Mouse (Mus musculus): Measurements from ENCODE around the gene Rap1a.
A peak's percentile ranks its signal among the peaks of the same experiment; 100 is the strongest.

Gene Rap1a

DNA sequence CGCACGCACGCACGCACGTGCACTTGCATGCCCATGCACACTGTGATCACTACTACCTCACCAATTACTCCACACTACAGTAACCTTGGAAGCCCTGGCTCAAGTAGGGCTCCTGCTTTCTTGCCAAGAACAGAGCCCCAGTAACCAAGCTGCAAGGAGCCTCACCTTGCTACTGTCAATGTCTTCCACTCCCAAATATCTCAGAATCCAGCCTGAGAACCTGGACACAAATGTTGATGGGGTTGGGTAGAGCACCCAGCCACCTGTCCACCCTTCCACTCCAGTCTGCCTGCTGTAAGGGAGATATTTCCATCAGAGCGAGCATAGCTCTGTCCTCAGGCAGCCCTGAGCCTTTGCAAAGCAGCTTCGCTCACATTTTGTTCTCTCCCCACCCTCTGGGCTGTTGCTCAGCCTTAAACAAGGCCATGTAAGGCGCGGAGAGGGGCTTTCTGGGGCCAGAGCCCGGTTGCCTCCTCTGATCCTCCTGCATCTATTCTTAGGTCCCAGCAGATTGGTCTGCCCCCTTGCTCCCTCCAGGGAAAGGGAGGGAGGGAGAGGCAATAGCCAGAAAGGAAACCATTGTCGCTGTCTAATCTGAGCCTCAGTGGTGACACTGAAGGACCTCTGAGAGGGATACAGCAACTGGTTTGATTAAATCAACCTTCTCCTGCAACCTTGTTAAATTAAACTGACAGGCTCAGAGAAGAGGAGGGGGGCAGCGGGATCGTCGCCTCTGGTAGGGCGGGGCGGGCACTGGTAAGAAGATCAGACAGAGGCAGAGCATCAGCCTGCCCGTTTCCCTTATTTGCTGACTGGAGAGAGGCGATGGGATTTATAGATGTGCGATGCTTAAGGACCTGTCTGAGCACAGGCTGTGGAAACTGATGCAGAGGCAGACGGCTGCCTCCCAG, 105.4 kb downstream of the Rap1a start:
- no peak for DNase-seq (ENCODE audit: low read depth, low spot score)

DNA sequence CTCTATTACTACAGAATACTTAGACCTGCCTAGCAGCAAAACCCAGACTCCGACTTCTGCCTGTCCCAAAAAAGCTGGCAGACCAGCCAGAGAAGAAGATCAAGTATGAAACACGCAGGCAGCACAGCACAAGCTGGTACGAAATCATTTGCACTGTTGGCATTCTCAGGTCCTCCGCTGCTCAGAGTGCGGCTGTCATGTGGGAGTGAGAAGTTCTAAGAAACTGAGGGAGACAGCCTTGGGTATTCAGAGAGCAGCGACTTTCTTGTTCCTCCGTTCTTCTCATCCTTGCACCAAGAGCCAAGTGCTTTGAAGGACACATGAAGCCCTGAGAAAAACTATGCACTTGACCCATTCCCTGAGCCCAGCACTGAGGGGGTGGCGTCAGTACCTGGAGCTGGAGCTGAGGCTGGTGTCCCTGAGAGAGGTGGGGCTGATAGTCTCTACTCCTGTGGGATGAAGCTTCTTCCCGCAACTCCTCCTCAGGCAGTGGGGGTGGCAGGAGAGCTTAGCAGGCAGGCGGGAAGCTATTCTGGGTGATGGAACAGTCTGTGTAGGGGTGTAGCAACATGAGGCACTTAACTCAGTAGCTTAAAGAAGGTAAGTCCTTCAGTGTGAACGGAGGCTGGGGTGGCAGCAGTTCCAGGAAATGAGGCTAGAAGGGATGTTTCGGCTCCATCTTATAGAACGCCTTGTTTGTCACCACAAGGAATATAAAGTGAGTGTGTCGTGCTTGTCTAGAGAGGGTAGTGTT, 107.6 kb downstream of the Rap1a start:
- no peak for DNase-seq (ENCODE audit: low read depth, low spot score)

DNA sequence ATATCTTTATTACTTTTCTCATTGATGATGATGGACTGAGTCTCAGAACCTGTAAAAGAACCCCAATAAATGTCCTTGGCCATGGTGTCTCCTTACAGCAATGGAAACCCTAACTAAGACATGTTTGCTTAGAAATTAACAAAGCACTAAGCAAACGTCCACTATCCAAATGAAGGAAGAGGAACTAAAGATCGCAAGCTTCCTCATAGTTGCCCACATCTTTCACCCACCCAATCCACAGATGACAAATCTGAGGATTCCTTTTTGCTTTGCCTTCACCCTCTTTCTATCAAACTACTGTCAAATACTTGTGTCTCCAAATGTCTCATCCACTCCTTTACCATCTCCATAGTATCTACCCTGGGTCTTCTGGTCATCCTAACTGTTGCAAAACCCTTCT, 112.6 kb downstream of the Rap1a start:
- DNase-seq (ENCODE audit: low read depth, low spot score) = no peak

DNA sequence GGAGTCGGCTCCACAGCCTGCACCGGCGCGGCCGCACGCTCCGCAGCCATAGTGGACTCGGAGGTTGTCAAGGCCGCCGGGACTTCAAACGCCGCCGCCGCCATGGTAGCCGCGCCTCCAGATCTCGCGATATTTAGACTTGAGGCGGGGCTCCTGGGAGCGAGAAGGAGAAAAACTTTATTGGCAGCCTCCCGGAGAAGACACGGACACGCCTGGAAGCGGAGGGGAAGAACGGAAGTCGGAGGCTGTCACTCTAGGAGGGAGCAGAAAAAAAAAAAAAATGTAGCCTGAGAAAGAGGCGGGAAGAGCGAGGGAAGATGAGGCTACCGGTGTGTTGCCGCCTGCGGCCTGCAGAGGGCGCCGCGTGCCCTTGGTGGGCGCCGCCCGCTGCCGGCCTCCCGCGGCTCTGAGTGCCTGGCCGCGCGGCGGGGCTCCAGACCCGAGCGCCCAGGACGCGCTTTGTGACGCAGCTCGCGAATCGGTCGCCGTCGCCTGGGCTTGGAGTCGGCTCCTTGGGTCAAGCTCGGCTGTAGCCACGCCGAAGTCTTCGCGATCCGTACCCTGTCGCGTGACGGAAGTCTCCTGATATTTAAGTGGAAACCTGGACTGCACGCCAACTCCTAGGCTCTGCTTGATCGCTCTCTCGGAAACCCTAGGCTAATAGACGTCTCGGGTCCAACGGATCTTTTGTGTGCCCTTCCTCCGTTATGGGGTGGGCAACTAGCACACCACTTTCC, 113.6 kb downstream of the Rap1a start, which contains the start of gene Ddx20:
Ddx20 (minus strand) TSS at position 251 of the 737 bp plus-strand sequence.
- peak; percentile 99 for DNase-seq (ENCODE audit: low read depth, low spot score)

DNA sequence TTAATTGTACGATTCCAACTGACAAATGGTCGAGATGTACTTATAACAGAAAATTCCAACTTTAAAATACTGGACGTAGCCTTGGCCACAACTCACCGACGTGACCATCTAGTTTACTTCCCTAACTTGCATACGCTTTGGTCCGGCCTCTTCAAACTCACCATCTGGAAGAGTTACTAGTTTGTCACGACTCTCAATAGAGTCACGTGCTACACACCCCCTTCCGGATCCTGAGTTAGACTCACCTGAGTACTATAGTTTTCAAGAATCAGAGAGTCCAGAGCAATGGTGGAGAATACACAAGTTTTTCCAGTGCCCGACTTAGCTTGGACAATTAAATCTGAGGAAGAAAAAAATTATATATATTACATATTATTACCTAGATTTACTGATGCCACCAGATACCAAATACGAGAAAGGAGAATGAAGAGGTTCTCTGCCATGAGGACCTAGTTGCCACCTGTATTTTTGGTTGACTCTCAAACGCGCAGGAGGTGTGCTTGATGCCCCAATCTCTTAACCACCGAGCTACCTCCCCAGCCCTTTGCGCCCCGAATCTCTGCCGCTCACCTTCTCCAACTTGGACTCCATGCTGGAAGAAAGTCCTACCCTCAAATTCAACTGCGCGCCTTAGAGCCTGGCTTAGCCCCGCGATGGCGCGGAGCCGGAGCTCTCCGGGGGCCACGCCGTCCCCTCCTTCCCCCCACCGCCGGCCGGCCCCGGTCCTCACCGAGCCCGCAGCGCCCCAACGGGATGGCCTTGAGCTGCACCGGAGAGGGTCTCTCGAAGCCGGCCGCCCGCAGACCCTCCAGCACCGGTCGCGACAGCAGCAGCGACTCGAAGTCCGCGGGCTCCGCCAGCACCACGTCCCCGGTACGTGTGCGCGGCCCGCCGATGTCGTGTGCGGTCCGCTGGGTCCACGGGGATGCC, 114.5 kb downstream of the Rap1a start:
- DNase-seq (ENCODE audit: low read depth, low spot score) = peak; percentile 74

DNA sequence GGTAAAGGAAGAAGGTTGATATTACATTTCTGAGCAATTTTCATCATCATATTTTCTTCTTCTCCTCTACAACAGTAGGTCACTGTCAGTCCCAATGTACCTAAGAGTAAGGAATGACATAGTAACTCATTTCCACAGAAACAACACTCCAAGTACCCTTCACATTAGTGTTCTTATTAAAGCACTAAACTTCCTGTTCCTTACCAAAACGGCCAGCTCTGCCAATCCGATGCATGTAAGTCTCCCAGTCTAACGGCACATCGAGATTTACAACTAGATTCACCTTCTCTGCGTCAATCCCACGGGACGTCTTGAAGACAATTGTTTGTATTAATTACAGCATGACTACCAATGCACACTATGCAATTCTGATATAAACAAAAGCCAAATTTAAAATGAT, 120.8 kb downstream of the Rap1a start:
- DNase-seq (ENCODE audit: low read depth, low spot score) = no peak
